Mouse (Mus musculus): ENCODE measurements around the gene Isca1.
"Not testable (repeated sequence)": the region's sequence is repeated elsewhere in the genome, so short reads cannot be mapped to it uniquely, and the experiment has no call there.

Isca1 gene

DNA sequence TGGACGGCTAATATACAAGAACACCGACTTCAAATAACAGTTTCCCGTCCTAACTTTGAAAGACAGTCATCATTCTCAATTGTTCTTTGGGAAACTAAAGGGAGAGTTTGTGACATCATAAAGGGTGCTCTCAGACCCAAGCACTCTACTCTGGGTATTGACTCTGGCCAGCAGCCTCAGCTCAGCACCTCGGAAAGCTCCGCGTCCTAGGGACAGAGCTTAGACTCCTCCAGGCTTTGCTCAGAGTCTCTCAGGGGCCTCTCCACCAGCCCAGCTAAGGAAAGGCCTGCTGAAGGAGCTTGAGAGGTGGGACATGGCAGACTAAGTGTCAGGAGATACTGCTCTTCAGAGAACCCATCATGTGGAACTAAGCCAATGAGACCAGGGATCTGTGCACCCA, 23.4 kb downstream of the Isca1 start:
- no peak for DNase-seq (ENCODE audit: low spot score)

DNA sequence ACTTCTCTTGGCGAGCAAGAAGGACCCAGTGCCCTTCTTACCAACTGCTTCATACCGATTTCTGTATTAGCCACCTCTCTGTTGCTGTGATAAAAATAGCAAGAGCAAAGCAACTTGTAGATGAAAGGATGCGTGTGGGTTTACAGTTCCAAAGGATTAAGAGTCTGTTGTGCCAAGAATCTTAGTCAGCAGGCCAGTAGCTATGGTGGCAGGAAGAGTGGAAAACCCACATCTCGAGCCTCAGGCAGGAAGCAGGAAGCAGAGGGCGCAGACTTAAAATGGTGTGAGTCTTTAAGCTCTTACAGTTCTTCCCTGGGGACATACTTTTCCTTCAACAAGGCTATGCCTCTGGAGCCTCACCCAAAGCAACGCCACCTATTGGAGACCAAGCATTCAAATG, 24.1 kb downstream of the Isca1 start:
- DNase-seq (ENCODE audit: low spot score), result no peak

DNA sequence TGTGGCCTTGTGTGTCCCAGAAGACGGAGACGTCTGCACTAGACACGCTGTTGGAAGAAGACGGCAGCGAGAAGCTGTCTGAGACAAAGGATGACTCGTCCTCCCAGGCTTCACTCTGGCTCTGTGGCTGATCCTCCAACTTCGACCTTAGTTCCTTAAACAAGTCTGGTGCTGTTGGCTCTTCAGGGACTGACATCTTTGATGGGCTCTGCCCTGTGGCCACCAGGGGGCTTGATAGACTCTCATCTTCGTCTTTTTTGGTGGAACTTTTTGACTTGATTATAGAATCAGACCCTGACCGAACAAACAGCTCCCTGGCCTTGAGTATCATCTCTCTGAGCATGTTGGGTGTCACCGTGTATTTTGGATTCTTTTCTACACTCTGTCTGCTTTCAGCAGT, 27.9 kb downstream of the Isca1 start:
- no peak for DNase-seq (ENCODE audit: low spot score)

DNA sequence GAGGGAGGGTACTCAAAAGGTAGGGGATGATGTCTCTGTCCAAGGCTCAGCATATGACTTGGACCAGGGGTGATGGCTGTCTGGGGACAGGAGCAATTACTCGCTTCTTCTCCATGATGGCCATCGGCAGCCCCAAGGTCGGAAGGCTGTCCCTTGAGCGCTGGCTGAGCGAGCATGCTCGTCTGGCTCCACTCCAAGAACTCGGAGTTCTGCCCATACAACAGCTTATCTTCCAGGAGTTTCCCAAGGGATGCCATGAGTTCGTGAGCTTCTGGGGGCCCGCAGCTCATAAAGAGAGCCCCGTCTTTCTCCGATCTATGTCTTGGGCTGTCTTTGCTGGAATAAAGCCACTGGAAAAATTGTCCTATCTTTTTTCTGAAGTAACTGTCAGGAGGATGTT, 28.5 kb downstream of the Isca1 start:
- no peak for DNase-seq (ENCODE audit: low spot score)

DNA sequence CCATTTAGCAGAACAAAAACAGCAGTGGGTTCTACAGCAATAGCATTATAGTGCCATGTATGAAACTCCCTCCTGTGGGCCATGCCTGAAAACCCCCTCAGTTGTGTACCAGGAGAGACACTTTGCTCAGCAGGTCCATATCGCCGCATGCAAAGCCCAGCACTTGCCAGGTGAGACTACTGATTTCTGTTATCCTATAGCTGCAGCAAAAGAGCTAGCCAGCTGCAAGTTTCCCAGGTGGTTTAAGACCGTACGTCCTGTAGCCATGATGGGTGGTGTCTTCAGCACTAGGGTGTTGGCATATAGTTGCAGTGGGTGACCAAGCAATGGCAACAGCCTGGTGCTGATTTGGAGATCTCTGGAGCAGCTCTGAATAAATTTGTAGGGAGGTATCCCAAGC, 30.2 kb downstream of the Isca1 start:
- DNase-seq (ENCODE audit: low spot score), result no peak

DNA sequence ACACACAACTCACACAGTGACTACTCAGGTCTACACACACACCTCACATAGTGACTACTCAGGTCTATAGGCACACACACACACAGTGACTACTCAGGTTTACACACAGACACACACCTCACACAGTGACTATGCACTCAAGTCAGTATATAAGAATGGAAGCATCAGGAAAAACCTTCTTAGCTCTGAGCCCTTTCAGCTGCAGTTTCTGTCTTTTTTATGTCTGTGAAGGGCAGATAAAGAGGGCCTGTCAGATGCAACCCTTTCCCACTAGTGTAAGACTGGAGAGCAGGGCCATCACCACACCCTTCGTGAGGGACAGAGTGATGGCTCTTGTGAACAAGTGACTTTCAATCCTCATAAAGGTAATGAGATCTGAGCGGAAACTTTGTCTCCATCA, 31.2 kb downstream of the Isca1 start:
- no peak for DNase-seq (ENCODE audit: low spot score)

DNA sequence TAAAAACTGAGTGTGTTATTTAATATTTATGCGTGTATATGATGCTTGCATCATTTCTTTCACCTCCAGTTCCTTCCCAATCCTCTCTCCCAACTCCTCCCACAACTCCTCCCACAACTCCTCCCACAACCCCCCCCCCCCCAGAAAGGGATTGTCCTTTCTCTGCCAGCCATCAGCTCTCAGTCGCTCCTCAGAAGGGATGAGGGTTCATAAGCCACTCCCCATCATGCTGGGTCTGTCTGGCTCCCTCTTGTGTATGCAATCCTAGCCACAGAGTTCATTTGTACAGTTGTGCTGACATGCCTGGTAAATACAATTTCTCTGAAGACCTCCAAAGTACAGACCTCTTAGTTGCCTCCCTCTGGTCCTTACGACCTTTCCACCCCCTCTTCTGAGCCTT, 34.4 kb downstream of the Isca1 start:
- peak; percentile 19 for DNase-seq (ENCODE audit: low spot score)

DNA sequence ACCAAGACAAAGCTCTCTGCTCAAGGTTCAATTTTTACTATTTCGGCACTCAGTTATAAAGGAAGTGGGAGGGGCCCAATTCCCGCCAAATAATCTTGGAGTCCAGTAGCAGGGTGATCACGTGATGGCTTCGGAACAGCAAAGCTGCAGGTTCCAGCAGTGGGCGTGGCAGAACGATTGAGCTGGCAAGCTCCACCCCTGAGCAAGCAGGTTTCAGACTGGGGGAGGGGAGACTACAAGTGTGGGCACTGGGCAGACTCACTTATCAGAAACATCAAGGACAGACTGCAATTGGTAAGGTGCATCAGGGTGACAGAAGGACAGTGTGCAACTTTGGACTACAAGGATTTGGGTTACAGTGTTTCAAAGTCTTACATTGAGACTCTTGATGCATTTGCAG, 35.3 kb downstream of the Isca1 start:
- DNase-seq (ENCODE audit: low spot score), result not testable (repeated sequence)

DNA sequence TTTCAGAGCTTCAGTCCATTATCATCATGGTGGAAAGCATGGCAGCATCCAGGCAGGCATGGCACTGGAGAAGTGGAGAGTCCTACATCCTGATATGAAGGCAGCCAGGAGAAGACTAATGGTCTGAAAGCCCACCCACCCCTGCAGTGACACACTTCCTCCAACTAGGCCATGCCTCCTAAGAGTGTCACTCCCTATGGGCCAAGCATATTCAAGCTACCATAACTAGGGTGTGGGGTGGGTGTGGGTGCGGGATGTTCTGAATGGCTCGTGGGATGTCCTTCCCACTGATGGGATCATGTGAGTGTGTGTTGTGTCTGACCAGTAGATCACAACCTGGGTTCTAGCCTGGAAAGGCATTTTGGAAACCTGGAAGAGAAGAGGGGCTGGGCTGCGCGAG, 35.7 kb downstream of the Isca1 start:
- no peak for DNase-seq (ENCODE audit: low spot score)

DNA sequence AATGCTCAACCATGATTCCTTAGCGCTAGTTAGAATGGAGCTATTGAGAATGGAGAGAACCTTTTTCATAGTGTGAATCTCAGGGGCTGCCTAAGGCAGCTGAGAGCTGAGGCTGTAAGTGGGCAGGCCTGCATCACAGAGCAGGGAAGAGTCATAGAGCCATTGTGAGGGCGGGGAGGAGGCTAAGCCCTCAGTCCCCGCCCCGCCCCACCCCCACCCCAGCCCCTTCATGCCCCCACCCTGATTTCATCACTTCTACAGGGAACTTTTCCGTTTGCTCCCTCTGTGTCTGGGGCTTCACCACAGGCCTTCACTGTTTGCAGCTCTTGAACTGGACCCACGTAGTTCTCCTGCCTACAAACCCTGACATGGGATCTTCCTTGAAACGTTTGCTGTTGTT, 38.0 kb downstream of the Isca1 start, which contains the start of gene Spata31d1d:
Gene Spata31d1d, minus strand, starts transcription at position 101 of the 400 bp plus-strand sequence.
- DNase-seq (ENCODE audit: low spot score), result no peak

DNA sequence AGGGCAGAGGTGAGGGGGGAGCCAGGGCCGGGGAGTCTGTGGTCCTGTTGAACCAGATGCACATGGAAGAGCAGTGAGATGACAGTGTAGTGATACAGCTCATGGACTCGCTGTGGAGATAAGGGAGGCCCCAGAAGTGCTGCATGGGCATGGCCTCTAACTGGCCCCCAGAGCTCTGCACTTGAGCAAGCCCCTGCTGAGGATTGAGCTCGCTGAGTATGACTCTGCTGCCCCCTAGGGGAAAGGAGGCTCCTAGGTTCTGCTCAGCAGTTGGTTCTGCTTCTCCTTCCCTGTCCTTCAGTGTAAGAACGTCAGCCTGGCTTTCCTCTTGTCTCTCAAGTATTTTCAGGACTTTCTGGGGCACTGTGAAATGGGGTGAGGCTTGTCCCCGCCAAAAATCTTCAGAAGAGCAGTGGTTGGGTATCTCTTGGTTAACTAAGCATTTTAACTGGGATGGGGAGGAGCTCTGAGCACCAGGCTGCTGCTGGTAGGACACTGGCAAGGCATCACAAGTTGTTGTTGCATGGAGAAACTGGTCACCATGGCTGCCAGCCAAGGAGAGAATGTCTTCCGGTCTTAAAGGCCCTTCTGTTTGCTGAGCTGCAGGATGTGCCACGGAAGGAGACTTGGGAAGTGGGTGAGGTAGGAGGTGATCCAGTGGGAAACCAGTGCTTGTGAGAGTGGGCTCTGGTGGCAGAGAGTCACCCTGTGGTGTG, 41.1 kb downstream of the Isca1 start:
- DNase-seq (ENCODE audit: low spot score), result peak; percentile 74

DNA sequence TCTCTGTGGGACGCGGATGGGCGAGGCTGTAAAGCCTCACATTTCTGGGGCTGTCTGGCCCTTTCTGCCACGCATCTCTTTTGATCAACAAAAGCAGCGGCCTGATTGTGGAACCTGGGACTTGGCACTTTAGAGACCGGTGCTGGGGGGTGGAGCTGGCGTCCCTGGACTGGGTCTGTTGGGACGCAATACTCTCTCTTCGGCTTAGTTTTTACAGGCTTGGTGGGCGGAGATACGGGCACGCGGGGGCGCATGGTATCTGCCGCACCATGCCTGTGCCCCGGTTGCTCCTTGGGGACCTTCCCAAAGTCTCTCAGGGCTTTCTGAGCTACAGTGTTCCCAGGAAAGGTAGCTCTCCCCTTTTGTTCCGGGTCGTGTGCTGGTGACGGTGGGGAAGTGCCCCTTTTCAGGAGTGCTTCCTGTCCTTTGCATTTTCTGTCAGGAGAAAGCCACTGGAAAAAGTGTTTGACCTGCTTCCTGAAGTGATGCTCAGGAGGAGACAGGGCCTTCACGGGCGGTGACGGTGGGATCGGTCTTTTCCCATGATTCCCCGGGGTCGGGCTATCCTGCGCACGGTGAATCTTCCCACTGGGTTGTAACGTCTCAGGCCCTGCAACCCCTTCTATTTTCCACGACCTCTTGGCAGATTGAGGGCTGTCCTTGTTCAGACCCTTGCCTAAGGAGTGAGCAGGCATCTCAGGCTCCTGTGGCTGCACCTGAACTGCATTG, 43.3 kb downstream of the Isca1 start:
- DNase-seq (ENCODE audit: low spot score), result no peak

DNA sequence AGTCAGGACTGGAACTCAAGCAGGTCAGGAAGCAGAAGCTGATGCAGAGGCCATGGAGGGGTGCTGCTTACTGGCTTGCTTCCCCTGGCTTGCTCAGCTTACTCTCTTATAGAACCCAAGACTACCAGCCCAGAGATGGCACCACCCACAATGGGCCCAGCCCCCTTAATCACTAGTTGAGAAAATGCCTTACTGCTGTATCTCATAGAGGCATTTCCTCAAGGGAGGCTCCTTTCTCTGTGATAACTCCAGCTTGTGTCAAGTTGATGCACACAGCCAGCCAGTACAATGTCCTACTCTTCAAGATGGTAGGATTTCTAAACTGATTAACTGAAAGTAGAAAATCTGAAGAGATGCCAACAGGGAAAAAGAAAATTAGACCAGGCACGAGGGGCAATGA, 47.5 kb downstream of the Isca1 start:
- DNase-seq (ENCODE audit: low spot score), result not testable (repeated sequence)

DNA sequence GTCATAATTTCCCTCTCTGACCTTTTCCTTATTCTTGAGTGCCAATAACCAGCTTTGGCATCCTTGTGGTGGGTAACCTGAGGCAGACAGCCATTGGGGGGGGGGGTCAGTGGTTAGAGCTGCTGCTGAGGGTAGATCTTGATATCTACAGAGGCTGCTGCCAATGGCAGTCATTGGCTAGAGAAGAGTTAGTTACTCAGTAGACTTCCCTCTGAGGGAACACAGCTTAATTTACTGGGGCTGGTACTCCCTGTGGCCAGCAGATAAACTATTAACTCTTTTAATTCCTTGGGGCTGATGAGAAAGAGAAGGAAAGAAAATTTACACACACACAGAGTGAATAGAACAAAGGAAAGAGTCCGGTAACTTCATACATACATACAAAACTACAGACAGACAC, 50.1 kb downstream of the Isca1 start:
- no peak for DNase-seq (ENCODE audit: low spot score)

DNA sequence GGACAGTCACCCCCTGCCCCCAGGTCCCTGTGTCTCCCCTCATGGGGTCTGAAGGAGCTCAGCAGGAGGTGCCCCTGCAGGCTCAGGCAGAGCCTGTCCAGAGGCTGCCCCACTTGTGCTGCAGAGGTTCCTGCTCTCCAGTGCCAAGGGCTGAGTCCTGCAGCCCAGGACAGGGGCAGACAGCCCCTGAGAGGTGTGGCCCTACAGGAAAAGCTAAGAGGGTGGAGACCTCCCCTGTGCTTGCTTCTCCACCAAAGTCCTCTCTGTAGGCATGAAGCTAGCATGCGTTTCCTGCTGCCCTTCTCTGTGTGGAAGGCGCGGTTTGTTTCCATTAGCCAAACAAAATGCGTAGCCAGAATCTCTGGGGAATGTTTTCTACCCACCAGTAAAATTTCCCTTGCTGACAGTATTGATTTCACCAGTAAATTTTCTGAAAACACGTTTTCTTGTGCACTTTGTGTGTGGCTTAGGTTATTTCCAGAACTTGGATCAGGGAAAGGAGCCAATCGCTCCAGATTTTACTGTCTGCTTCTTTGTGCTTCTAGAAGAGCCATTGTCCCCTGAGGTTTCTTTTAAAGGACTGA, 50.7 kb downstream of the Isca1 start:
- DNase-seq (ENCODE audit: low spot score), result not testable (repeated sequence)

DNA sequence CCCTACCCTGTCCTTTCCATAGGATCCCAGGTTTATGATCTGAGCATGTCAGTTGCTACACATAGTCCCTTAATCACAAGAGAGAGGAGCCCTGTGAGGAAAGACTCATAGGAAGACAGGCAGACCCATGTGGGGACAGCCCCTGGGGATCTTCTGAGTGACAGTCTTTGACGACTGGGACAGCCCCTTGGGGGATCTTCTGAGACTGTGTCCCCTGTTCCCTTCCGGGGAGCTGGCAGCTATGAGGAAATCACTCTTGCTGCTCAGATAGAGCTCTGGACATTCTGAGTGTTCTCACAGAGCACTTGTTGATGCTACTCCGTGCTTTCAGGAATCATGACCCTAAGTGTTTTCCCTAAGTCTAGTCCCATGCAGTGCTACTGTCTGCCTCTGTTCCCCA, 55.9 kb downstream of the Isca1 start:
- no peak for DNase-seq (ENCODE audit: low spot score)

DNA sequence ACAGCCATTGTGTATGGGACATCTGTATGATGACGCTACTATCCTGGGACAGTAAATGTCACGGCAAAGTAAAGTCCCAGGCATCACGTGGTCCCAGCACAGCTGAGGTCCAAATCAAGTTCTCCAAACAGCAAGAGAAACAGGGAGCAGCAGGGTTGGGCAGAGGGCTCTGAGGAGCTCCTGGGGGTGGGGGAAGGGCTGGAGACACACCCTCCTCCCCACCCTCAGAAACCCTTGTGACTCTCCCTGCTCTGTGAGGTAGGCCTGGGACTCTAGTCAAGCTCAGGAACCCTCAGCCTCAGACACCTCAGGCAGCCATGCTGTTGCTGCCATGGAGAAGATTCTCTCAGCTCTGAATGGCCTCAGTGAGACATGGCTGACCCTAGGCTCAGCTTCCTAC, 57.6 kb downstream of the Isca1 start, which contains the start of gene Spata31d1b:
Gene Spata31d1b, plus strand, starts transcription at position 301 of the 400 bp plus-strand sequence.
- not testable (repeated sequence) for DNase-seq (ENCODE audit: low spot score)

DNA sequence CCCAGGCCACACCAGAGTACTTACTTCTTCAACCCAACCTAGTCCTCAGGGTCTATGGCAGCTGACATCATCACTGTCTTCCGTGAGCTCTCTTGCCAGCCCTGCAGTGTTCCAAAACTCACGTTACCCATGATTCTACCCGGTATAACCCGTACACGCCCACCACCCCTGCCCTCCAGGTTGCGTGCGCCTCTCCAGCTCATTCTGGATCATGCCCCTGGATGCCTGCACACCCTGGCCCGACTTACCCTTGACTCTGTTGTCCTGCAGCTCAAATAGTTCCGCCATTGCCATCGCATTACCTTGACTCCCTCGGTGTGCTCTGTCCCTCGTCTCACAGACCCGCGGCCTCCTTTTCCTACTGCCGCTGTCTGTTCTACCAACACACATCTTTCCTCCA, 59.4 kb downstream of the Isca1 start, which contains the start of gene Spata31d1a:
Gene Spata31d1a, minus strand, starts transcription at position 101 of the 400 bp plus-strand sequence.
- no peak for DNase-seq (ENCODE audit: low spot score)
